Mouse (Mus musculus) cortical plate, adult 2 months (tissue): Measurements from ENCODE around the gene Tmem104. TPM values are rescaled to one million over a fixed set of nuclear protein-coding genes. Genes with fewer than 3 reads are reported as not detected.

Experiments used
- H3K27ac ChIP-seq: fragments of 200-500 bp; 2 replicates; pipeline ENCODE4 v1.5.1; 2012; ENCODE audit warnings: low read length, control low read depth, inconsistent platforms; ENCODE audit not compliant: insufficient read depth
- H3K4me1 ChIP-seq: fragments of 200-500 bp; 2 replicates; pipeline ENCODE4 v1.6.1; 2011; ENCODE audit warnings: low read length; ENCODE audit not compliant: control insufficient read depth, insufficient read depth
- H3K4me3 ChIP-seq: fragments of 200-500 bp; 2 replicates; pipeline ENCODE4 v1.5.1; 2011; ENCODE audit warnings: mild to moderate bottlenecking, low read length, control low read depth; ENCODE audit not compliant: insufficient read depth
- CTCF ChIP-seq: fragments of 200-500 bp; IDR thresholded peaks from 2 replicates; pipeline ENCODE4 v1.5.1; 2011; ENCODE audit warnings: mild to moderate bottlenecking, control low read depth, low read length; ENCODE audit not compliant: insufficient read depth; ENCODE audit errors: extremely low read depth
- POLR2A ChIP-seq: fragments of 200-500 bp; IDR thresholded peaks from 2 replicates; pipeline ENCODE4 v1.6.1; 2011; ENCODE audit warnings: mild to moderate bottlenecking, low read length, control low read depth; ENCODE audit not compliant: insufficient read depth; ENCODE audit errors: extremely low read depth
- polyA plus RNA-seq: library from polyadenylated mRNA; depleted of rRNA; stranded (reverse); fragments of >200 nt; gene quantifications from 2 replicates; pipeline ENCODE4 v1.2.3, GENCODE M21; 2012

Tmem104 gene
- polyA plus RNA-seq, 1 experiment = 10.3 TPM

- Histone ChIP-seq H3K4me1 (no peaks in the 10 kb centered on the region), H3K27ac (no peak overlapping the region), H3K4me3 (no peak overlapping the region)
- TF ChIP-seq CTCF (no peak), POLR2A (no peak)
These were observed 29.2 kb upstream of the Tmem104 start for GRCm38 (mm10) chr11:115157933-115158719.

DNA sequence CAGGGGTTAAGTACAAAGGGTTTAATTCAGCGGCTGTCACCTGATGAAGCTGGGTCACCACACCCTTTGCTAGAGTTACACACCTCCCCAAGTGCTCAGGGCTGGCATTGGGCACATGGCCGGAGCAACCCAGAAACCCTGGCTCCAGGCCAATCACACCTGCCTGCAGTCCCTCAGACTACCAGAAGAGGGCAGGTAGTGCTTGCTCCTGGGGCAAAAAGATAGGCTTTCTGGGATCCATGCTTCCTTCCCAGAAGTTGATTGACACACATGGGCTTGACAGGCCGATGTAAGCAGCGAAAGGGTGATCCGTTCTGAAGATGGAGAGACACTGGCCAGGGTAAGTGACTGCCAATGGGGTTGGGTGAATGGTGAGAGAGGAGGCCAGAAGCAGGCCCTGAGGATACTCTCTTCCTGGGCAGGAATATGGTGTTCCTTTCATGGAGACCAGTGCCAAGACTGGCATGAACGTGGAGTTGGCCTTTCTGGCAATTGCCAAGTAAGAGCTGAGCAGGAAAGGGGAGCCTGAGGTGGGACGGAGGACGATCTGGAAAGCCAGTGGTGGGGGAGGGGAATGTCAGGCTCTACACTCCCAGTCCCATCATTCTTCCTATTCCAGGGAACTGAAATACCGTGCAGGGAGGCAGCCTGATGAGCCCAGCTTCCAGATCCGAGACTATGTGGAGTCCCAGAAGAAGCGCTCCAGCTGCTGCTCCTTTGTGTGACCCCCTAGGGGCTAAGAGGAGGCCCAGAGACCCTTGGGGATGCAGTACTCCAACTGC lies 27.1 kb upstream of the Tmem104 start:
- Histone ChIP-seq H3K4me1 (no peaks in the 10 kb centered on the region), H3K4me3 (no peak overlapping the region), H3K27ac (no peak overlapping the region)
- TF ChIP-seq CTCF (peak; percentile 55), POLR2A (no peak)

- peak; percentile 80 for TF ChIP-seq CTCF
- no peak for TF ChIP-seq POLR2A
- Histone ChIP-seq H3K27ac (no peak overlapping the region), H3K4me1 (no peaks in the 10 kb centered on the region), H3K4me3 (no peak overlapping the region)
These were observed 26.3 kb upstream of the Tmem104 start for GRCm38 (mm10) chr11:115160883-115161577.

- Histone ChIP-seq H3K4me3 (no peak overlapping the region), H3K27ac (no peak overlapping the region), H3K4me1 (no peaks in the 10 kb centered on the region)
- TF ChIP-seq CTCF (no peak), POLR2A (no peak)
These were observed 25.6 kb upstream of the Tmem104 start for GRCm38 (mm10) chr11:115161578-115162204.

- H3K27ac ChIP-seq = no peak overlapping the region
- TF ChIP-seq POLR2A (no peak), CTCF (no peak)
- no peak overlapping the region for H3K4me3 ChIP-seq
- H3K4me1 ChIP-seq = no peaks in the 10 kb centered on the region
These were observed 25.1 kb upstream of the Tmem104 start for GRCm38 (mm10) chr11:115162205-115162601.

- H3K4me1 ChIP-seq = no peaks in the 10 kb centered on the region
- peak within 1 kb of the TSS; percentile 57 for H3K4me3 ChIP-seq
- H3K27ac ChIP-seq = 0 out of 2 replicates have a peak within 1 kb of the TSS, but pooled peaks have one; percentile 51
- TF ChIP-seq POLR2A (peak; percentile 74), CTCF (no peak)
These were observed 24.3 kb upstream of the Tmem104 start, which contains the start of gene Slc9a3r1 for GRCm38 (mm10) chr11:115162832-115163480. TSS of gene Slc9a3r1 (plus strand) at chr11:115163341.

DNA sequence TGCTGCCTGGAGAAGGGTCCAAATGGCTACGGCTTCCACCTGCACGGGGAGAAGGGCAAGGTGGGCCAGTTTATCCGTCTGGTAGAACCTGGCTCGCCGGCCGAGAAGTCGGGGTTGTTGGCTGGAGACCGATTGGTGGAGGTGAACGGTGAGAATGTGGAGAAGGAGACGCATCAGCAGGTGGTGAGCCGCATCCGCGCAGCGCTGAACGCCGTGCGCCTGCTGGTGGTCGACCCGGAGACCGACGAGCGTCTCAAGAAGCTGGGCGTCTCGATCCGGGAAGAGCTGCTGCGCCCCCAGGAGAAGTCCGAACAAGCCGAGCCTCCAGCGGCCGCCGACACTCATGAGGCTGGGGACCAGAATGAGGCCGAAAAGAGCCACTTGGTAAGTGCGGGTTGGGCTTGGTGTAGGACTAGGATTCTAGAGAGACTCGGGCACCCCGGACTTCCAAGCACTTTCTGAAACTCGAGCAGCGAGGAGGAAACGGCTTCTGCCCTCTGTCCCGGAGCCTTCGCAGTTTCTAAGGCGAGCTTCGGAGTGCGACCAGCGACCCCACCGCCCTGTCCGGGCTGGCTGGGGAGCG lies 23.6 kb upstream of the Tmem104 start:
- no peaks in the 10 kb centered on the region for H3K4me1 ChIP-seq
- H3K27ac ChIP-seq = 0 out of 2 replicates have a peak overlapping the region, but pooled peaks have one; percentile 51
- peak overlapping the region; percentile 57 for H3K4me3 ChIP-seq
- TF ChIP-seq POLR2A = no peak
- no peak for TF ChIP-seq CTCF

DNA sequence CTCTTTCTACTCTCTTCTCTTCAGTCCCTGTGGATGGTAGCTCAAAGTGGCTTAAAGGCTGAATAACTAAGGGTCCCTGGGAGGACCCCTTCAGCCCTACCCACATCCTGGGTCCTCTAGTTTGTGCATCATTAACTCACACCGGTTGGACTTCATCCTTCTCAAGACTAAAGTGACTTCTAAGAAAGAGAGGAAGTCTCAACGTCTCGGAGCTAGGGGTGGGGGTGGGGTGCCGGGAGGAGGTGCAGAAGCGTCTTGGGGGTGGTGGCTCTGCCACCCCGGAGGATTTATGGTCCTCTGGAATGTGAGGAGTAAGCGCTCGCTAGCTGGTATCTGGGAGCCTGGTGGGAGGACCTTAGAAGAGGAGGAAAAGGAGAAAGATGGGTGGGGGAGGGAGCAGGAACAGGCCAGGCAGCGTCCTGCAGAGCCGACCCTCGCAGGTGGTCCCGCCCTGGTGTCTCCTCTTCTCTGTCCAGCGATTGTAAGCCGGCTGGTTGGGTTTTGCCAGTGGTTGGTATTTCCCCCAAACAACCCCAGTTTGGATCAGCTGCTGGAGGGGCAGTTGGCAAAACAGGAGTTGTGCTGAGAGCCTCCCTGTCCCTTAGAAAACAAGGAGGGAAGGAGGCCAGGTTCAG lies 22.8 kb upstream of the Tmem104 start:
- peak overlapping the region; percentile 32; the same call in 1 of the 2 replicates for H3K27ac ChIP-seq
- TF ChIP-seq POLR2A (no peak), CTCF (no peak)
- H3K4me3 ChIP-seq = peak overlapping the region; percentile 57
- H3K4me1 ChIP-seq = no peaks in the 10 kb centered on the region
